8 mouse cellular contexts compared by ENCODE assay signal in the genomic region with DNA sequence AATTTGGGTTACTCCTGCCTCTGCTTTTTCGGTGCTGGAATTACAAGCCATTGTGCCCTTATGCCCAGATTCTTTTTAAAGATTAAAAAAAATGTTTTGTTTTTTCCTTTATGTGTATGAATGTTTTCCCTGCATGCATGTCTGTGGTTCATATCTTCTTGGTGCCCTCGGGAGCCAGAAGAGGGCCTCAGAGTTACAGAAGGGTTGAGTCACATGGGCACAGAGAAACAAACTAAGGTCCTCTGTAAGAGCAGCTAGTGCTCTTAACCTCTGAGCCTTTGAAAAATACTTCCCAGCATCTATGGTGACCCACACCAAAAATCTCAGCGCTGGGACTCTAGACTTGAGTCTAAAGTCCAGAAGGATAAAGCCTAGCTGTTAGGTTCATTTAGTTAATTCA. TPM values are rescaled to one million over a fixed set of nuclear protein-coding genes. Genes with fewer than 3 reads are reported as not detected.
DNase-seq lines count a peak whose midpoint lies in the region; ATAC-seq and TF ChIP-seq lines count a peak whose summit lies in the region.

No protein-coding gene starts in this region.

- DNase-seq in neural tube, embryonic 11.5 days (ENCODE audit: low spot score), result no peak
- DNase-seq in neural tube, embryonic 10.5 days (ENCODE audit: extremely low spot score, low spot score), result no peak
- peak; percentile 60 for DNase-seq in fibroblast of lung, adult 2 months (ENCODE audit: low read depth)
- peak; percentile 51 for DNase-seq in hindbrain, postnatal 0 days (ENCODE audit: low spot score)
- peak; percentile 39 for DNase-seq in yolk sac, embryonic 10.5 days (ENCODE audit: low spot score)

- peak overlapping the region; percentile 73 for H3K4me2 ChIP-seq in neural tube, embryonic 11.5 days (ENCODE audit: low read depth)
- peak overlapping the region; percentile 84 for H3K4me2 ChIP-seq in hindbrain, postnatal 0 days (ENCODE audit: low read depth, low read length)
- peak overlapping the region; percentile 71 for H3K4me2 ChIP-seq in liver, embryonic 12.5 days

- H3K36me3 ChIP-seq in neural tube, embryonic 11.5 days (ENCODE audit: control insufficient read depth, insufficient read depth, low read length), result peaks cover 11% of the 10 kb centered on the region
- peaks cover 11% of the 10 kb centered on the region; the same call in 1 of the 2 replicates for H3K36me3 ChIP-seq in hindbrain, postnatal 0 days (ENCODE audit: insufficient read depth, low read length)
- peaks cover 22% of the 10 kb centered on the region for H3K36me3 ChIP-seq in liver, embryonic 12.5 days

- 14% methylated on average over 3 of the region's 3 CpGs for WGBS in neural tube, embryonic 11.5 days
- 13% methylated on average over 3 of the region's 3 CpGs for WGBS in hindbrain, postnatal 0 days
- WGBS in liver, embryonic 12.5 days (ENCODE audit: insufficient replicate concordance), result 11% methylated on average over 3 of the region's 3 CpGs

- H3K4me1 ChIP-seq in neural tube, embryonic 11.5 days (ENCODE audit: control insufficient read depth, insufficient read depth, low read length), result no peaks in the 10 kb centered on the region
- peaks cover 7% of the 10 kb centered on the region; the same call in 1 of the 2 replicates for H3K4me1 ChIP-seq in bone marrow macrophage, adult 2 months (ENCODE audit: control insufficient read depth, insufficient read depth, low read length)
- H3K4me1 ChIP-seq in hindbrain, postnatal 0 days (ENCODE audit: insufficient read depth, low read length), result no peaks in the 10 kb centered on the region
- peaks cover 21% of the 10 kb centered on the region for H3K4me1 ChIP-seq in liver, embryonic 12.5 days

- peak overlapping the region; percentile 67; the same call in 1 of the 2 replicates for H3K27ac ChIP-seq in neural tube, embryonic 11.5 days (ENCODE audit: low read depth, low read length)
- peak overlapping the region; percentile 85 for H3K27ac ChIP-seq in bone marrow macrophage, adult 2 months (ENCODE audit: insufficient read depth, low read depth, low read length)
- peak overlapping the region; percentile 91 for H3K27ac ChIP-seq in hindbrain, postnatal 0 days
- H3K27ac ChIP-seq in liver, embryonic 12.5 days, result peak overlapping the region; percentile 84

- no peak for TF ChIP-seq CTCF in bone marrow macrophage, adult 2 months (IDR thresholded peaks at IDR 0.05; ENCODE audit: low read depth, low read length)
- peak; percentile 44; the same call in 1 of the 2 replicates for TF ChIP-seq CTCF in hindbrain, postnatal 0 days (IDR thresholded peaks at IDR 0.05; ENCODE audit: low read depth)

- no peaks in the 10 kb centered on the region for H3K9me3 ChIP-seq in neural tube, embryonic 11.5 days (ENCODE audit: control insufficient read depth, low read length)
- H3K9me3 ChIP-seq in hindbrain, postnatal 0 days (ENCODE audit: low read length), result peaks cover 2% of the 10 kb centered on the region; the same call in 1 of the 2 replicates
- 0 out of 2 replicates have a peak, but pooled peaks cover 5% of the 10 kb centered on the region for H3K9me3 ChIP-seq in liver, embryonic 12.5 days (replicated peaks)

- H3K9ac ChIP-seq in neural tube, embryonic 11.5 days (ENCODE audit: low read length), result peak overlapping the region; percentile 84
- H3K9ac ChIP-seq in hindbrain, postnatal 0 days (replicated peaks; ENCODE audit: low read length), result peak overlapping the region; percentile 84
- peak overlapping the region; percentile 78 for H3K9ac ChIP-seq in liver, embryonic 12.5 days

- no peak for TF ChIP-seq POLR2A in bone marrow macrophage, adult 2 months (IDR thresholded peaks at IDR 0.05; ENCODE audit: borderline replicate concordance, low read depth, low read length)

- no peak for ATAC-seq in neural tube, embryonic 11.5 days (ENCODE audit: insufficient read depth, low FRiP score, low TSS enrichment)
- peak; percentile 46; the same call in 1 of the 2 replicates for ATAC-seq in hindbrain, postnatal 0 days
- ATAC-seq in liver, embryonic 12.5 days, result peak; percentile 76
- ATAC-seq in monocyte, adult 5-6 weeks (replicated peaks; ENCODE audit: insufficient number of reproducible peaks, low FRiP score, low TSS enrichment, poor library complexity, severe bottlenecking), result peak; percentile 47; the same call in 1 of the 2 replicates

- peak overlapping the region; percentile 65 for H3K4me3 ChIP-seq in neural tube, embryonic 11.5 days (ENCODE audit: low read depth, low read length)
- H3K4me3 ChIP-seq in bone marrow macrophage, adult 2 months (ENCODE audit: insufficient read depth, low read length), result peak overlapping the region; percentile 95; the same call in 1 of the 2 replicates
- H3K4me3 ChIP-seq in hindbrain, postnatal 0 days (ENCODE audit: low read length), result peak overlapping the region; percentile 57
- peak overlapping the region; percentile 76 for H3K4me3 ChIP-seq in liver, embryonic 12.5 days

- H3K27me3 ChIP-seq in neural tube, embryonic 11.5 days (ENCODE audit: control insufficient read depth, insufficient read depth, low read length), result no peaks in the 10 kb centered on the region
- no peaks in the 10 kb centered on the region for H3K27me3 ChIP-seq in hindbrain, postnatal 0 days (ENCODE audit: insufficient read depth, low read length)
- H3K27me3 ChIP-seq in liver, embryonic 12.5 days (replicated peaks), result no peaks in the 10 kb centered on the region

RNA-seq across cellular contexts. Expression of a gene that starts 0.6 kb away (rescaled TPM):
- polyA plus RNA-seq in neural tube, embryonic 11.5 days (2014; fragmentation: Nextera tagmentation; extraction: Ambion mirVana), result 32.3 and 32.8 TPM in 2 replicates
- polyA plus RNA-seq in bone marrow macrophage, adult 2 months (2012; ENCODE audit: insufficient read depth, insufficient read length, missing spikeins), result 19.3 and 20.1 TPM in 2 replicates
- 7.4 and 8.6 TPM in 2 replicates for total RNA-seq in hindbrain, postnatal 0 days (2014; rRNA removed)
- 13.4 and 13.6 TPM in 2 replicates for polyA plus RNA-seq in hindbrain, postnatal 0 days (2015; fragmentation: Nextera tagmentation; extraction: Ambion mirVana)
- 9.8 and 11.7 TPM in 2 replicates for polyA plus RNA-seq in liver, embryonic 12.5 days (2016; fragmentation: Nextera tagmentation; extraction: Ambion mirVana)
- total RNA-seq in monocyte, adult 5-6 weeks (2017), result 6.7 to 14.7 TPM (median 12.3 TPM) in 3 replicates

RNA-seq across cellular contexts. Expression of a gene that starts 26.1 kb away (rescaled TPM):
- 9.3 and 9.7 TPM in 2 replicates for polyA plus RNA-seq in neural tube, embryonic 11.5 days (2014; fragmentation: Nextera tagmentation; extraction: Ambion mirVana)
- polyA plus RNA-seq in bone marrow macrophage, adult 2 months (2012; ENCODE audit: insufficient read depth, insufficient read length, missing spikeins), result 2.0 and 2.4 TPM in 2 replicates
- total RNA-seq in hindbrain, postnatal 0 days (2014; rRNA removed), result 1.8 and 2.8 TPM in 2 replicates
- 4.5 and 4.8 TPM in 2 replicates for polyA plus RNA-seq in hindbrain, postnatal 0 days (2015; fragmentation: Nextera tagmentation; extraction: Ambion mirVana)
- 3.1 and 3.5 TPM in 2 replicates for polyA plus RNA-seq in liver, embryonic 12.5 days (2016; fragmentation: Nextera tagmentation; extraction: Ambion mirVana)
- total RNA-seq in monocyte, adult 5-6 weeks (2017), result 2.9 to 7.0 TPM (median 5.2 TPM) in 3 replicates

Comparison
In these comparisons a context has a peak if more than half of its experiments do, and no peak if none do; other contexts are left out.
1. DNase-seq: peak in fibroblast of lung, adult 2 months (single experiment), hindbrain, postnatal 0 days (single experiment) and yolk sac, embryonic 10.5 days (single experiment); none in neural tube, embryonic 11.5 days (single experiment) and neural tube, embryonic 10.5 days (single experiment).
2. Peak in every context shown above with its lines, with median percentiles within 50 percentile points of each other: H3K27ac ChIP-seq, H3K4me2 ChIP-seq, H3K4me3 ChIP-seq and H3K9ac ChIP-seq.